8 mouse cellular contexts compared by ENCODE assay signal in the genomic region with DNA sequence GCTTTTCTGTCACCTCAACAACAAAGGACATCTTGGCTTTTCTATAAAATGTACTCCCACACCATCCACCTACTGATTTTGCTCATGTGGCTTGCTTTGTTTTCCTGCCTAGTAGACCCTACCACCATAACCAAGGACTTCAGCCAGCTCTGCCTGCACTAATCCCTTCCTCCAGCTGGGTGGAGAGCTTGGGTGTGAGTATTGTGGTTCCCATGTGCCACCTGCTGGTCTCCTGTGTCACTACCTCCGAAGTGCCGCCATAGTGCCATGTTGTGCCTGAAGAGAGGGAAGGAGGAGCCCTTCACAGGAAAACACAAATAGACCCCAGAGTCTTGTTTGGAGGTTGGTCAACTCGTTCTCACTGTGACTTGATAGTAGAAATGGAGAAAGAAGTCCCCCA.
DNase-seq lines count a peak whose midpoint lies in the region; ATAC-seq and TF ChIP-seq lines count a peak whose summit lies in the region.

No protein-coding gene starts in this region.

- 10% methylated on average over 3 of the region's 3 CpGs for WGBS in kidney, adult 2 months

- DNase-seq in gastrocnemius, adult 8-10 months (ENCODE audit: low spot score in 2 of 2) = peak; percentile 13 to 25
- peak; percentile 67 for DNase-seq in kidney, adult 2 months
- peak; percentile 83 for DNase-seq in left cerebral cortex, postnatal 4 days
- peak; percentile 73 for DNase-seq in naive thymus-derived CD4-positive, alpha-beta T cell, adult 2 months (ENCODE audit: low read depth)
- DNase-seq in splenic B cell, adult 2 months (ENCODE audit: low read depth, low spot score) = peak; percentile 62

- H3K79me2 ChIP-seq in C2C12 (ENCODE audit: control insufficient read depth, insufficient read depth) = no peaks in the 10 kb centered on the region

- no peaks in the 10 kb centered on the region for H3K4me1 ChIP-seq in kidney, adult 2 months (ENCODE audit: control insufficient read depth, insufficient read depth, low read length)

- TF ChIP-seq CTCF in C2C12 (IDR thresholded peaks at IDR 0.05; ENCODE audit: control insufficient read depth, insufficient read depth, insufficient read length) = peak; percentile 79
- peak; percentile 91 for TF ChIP-seq CTCF in kidney, adult 2 months (conservative IDR thresholded peaks at IDR 0.05; ENCODE audit: insufficient read depth, insufficient read length, low read depth, low read length)

- H3K79me3 ChIP-seq in C2C12 (ENCODE audit: low read depth) = no peaks in the 10 kb centered on the region

- no peaks in the 10 kb centered on the region for H3K27me3 ChIP-seq in C2C12 (ENCODE audit: control insufficient read depth, insufficient read depth, insufficient read length)
- no peaks in the 10 kb centered on the region; the same call in 1 of the 2 replicates for H3K27me3 ChIP-seq in kidney, adult 2 months (replicated peaks; ENCODE audit: control insufficient read depth, insufficient read depth, low read length)
- H3K27me3 ChIP-seq in splenic B cell, adult 2 months (ENCODE audit: control insufficient read depth, insufficient read depth, low read length, poor library complexity, severe bottlenecking) = no peaks in the 10 kb centered on the region

- H3K36me3 ChIP-seq in C2C12 (ENCODE audit: control insufficient read depth, insufficient read depth) = no peaks in the 10 kb centered on the region
- no peaks in the 10 kb centered on the region for H3K36me3 ChIP-seq in kidney, adult 2 months (ENCODE audit: control insufficient read depth, insufficient read depth, low read length)
- H3K36me3 ChIP-seq in splenic B cell, adult 2 months (ENCODE audit: control insufficient read depth, insufficient read depth, low read length, poor library complexity, severe bottlenecking) = no peaks in the 10 kb centered on the region

- H3ac ChIP-seq in C2C12 (ENCODE audit: control insufficient read depth, insufficient read length, low read depth) = no peak overlapping the region

- no peak overlapping the region for H3K27ac ChIP-seq in kidney, adult 2 months (ENCODE audit: insufficient read depth, low read depth, low read length)

- ATAC-seq in activated CD4-positive, CD25-positive, alpha-beta regulatory T cell, adult 4 months = peak; percentile 79
- peak; percentile 100 for ATAC-seq in common myeloid progenitor, adult 5-6 weeks (replicated peaks; ENCODE audit: low read depth, poor library complexity, severe bottlenecking)

- intact Hi-C loops in left cerebral cortex, postnatal 4 days (cut with DNase I) = loop anchor here (2.0 to 5.0 kb wide), 2 partner anchors 644 to 829 kb away; no protein-coding TSS in a partner anchor

- no peak overlapping the region for H3K4me3 ChIP-seq in C2C12 (ENCODE audit: insufficient read depth, poor library complexity, severe bottlenecking)
- H3K4me3 ChIP-seq in kidney, adult 2 months (ENCODE audit: insufficient read depth, low read depth, low read length) = no peak overlapping the region

- TF ChIP-seq POLR2A in kidney, adult 2 months (IDR thresholded peaks at IDR 0.05; ENCODE audit: low read depth, low read length) = no peak

TF ChIP-seq in C2C12, 6 proteins besides CTCF, POLR2A, EP300 and RAD21:
- TF ChIP-seq MAX (IDR thresholded peaks at IDR 0.05) (peak; percentile 38), FOSL1 (IDR thresholded peaks at IDR 0.05; ENCODE audit: insufficient read depth, low read length, poor library complexity, severe bottlenecking) (no peak)
TF ChIP-seq in C2C12: peak in this region for 1.

Comparison
In these comparisons a context has a peak if more than half of its experiments do, and no peak if none do; other contexts are left out.
1. DNase-seq: peak in every context shown above with its lines; median percentile 83 in left cerebral cortex, postnatal 4 days; 73 in naive thymus-derived CD4-positive, alpha-beta T cell, adult 2 months; 67 in kidney, adult 2 months; 62 in splenic B cell, adult 2 months; 19 in gastrocnemius, adult 8-10 months.